Mouse (Mus musculus) stomach, embryonic 16.5 days (tissue): ENCODE results near the gene Parp3. TPM values are rescaled to one million over a fixed set of nuclear protein-coding genes. Genes with fewer than 3 reads are reported as not detected.
A peak's percentile ranks its signal among the peaks of the same experiment; 100 is the strongest.

Source experiments
- ATAC-seq: fragments of 200-750 bp; cut with Nextera tagmentation; 2 replicates; pipeline ENCODE4 v1.8.0; 2017; ENCODE audit warnings: moderate number of reproducible peaks, moderate TSS enrichment; ENCODE audit not compliant: insufficient read depth, low FRiP score
- H3K27ac ChIP-seq: fragments of 300-500 bp; sonication (generic); 2 replicates; pipeline ENCODE4 v1.5.1; 2014; ENCODE audit warnings: low read length
- H3K27me3 ChIP-seq: fragments of 300-500 bp; sonication (generic); 2 replicates; pipeline ENCODE4 v1.6.1; 2014; ENCODE audit warnings: low read length, control low read depth, mixed read lengths; ENCODE audit not compliant: control insufficient read depth, insufficient read depth
- H3K36me3 ChIP-seq: fragments of 300-500 bp; sonication (generic); 2 replicates; pipeline ENCODE4 v1.6.1; 2014; ENCODE audit warnings: low read length; ENCODE audit not compliant: control insufficient read depth, insufficient read depth
- H3K4me1 ChIP-seq: fragments of 300-500 bp; sonication (generic); 2 replicates; pipeline ENCODE4 v1.6.1; 2014; ENCODE audit warnings: low read length, control low read depth, mixed read lengths; ENCODE audit not compliant: control insufficient read depth, insufficient read depth
- H3K4me2 ChIP-seq: fragments of 300-500 bp; sonication (generic); 2 replicates; pipeline ENCODE4 v1.6.1; 2014; ENCODE audit warnings: low read depth, low read length, mixed read lengths
- H3K4me3 ChIP-seq: fragments of 300-500 bp; sonication (generic); replicated peaks from 2 replicates; pipeline ENCODE4 v1.5.1; 2014; ENCODE audit warnings: mild to moderate bottlenecking, low read length
- H3K9ac ChIP-seq: fragments of 300-500 bp; sonication (generic); 2 replicates; pipeline ENCODE4 v1.6.1; 2014; ENCODE audit warnings: low read length
- H3K9me3 ChIP-seq: fragments of 300-500 bp; sonication (generic); replicated peaks from 2 replicates; pipeline ENCODE4 v1.6.1; 2016; ENCODE audit warnings: low read length, control low read depth; ENCODE audit not compliant: control insufficient read depth
- WGBS: fragments of 180-500 bp; shearing (Covaris S2); extraction: QIAGEN DNeasy Blood & Tissue Kit; methylation state at CpG from one replicate; pipeline ENCODE4 v1.1.7; 2014; 5-methylcytosine and 5-hydroxymethylcytosine counted together
- polyA plus RNA-seq: library from polyadenylated mRNA; unstranded; fragments of >200 nt; fragmentation: Nextera tagmentation; extraction: Ambion mirVana; gene quantifications from 2 replicates; pipeline ENCODE4 v1.2.1, GENCODE M21; 2015

The Parp3 gene
- polyA plus RNA-seq, 1 experiment from 2014 or later = 6.7 TPM

DNA sequence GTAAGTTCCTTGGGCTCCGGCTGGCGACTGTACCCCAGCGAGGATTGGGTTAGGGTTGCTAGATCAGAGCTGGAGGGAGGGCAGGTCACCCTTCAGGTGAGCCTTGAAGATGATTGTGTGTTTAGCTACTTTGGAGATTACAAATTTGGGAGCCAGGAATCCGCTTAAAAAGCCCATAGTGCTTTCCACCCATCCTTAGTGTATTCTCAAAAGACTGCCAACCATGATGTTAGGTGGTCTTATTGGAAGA is 46.8 kb downstream of the Parp3 start:
- WGBS = under 1% methylated on average over 4 of the region's 4 CpGs
- Histone ChIP-seq H3K36me3 (peaks cover 23% of the 10 kb centered on the region; the same call in 1 of the 2 replicates), H3K4me2 (peak overlapping the region; percentile 71), H3K9ac (peak overlapping the region; percentile 98), H3K4me3 (peak overlapping the region; percentile 94), H3K9me3 (no peaks in the 10 kb centered on the region), H3K27me3 (no peaks in the 10 kb centered on the region), H3K4me1 (peaks cover 15% of the 10 kb centered on the region), H3K27ac (peak overlapping the region; percentile 92)
- ATAC-seq = no peak

DNA sequence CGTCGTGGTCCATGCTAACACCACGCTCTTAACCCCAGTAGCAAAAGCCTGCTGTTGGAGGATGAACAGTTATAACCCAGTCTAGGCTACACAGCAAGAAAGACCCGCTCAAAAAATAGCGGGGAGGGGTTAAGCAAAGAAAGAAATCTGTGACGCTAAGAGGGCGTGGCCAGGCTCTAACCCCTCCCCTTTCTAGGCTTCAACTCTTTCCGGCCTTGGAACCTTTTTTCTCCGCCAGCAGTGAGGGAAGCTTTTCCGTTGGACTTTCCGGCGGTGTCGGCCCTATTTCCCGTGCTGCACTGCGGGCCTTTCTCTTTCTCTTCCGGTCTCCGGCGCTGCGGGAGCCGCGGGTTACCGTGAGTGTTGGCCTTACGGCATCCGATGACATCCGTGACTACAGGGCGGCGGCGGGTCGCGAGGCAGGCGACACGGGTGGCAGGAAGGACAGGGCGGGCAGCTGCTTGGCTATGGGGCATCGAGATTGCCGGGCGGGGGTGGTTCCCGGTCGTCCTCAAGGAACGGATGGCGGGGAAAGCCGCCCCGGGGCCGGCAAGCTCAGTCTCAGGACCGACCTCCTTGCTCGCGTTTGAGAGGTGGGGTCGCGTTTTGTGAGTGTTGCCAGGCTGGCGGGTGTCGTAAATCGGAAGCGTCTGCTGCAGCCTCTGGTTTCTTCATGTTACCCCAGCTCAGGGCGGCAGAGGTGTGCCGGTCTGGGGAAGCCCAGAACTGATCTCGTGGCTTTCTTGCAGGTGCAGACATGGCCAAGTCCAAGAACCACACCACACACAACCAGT is 47.3 kb downstream of the Parp3 start, which contains the start of gene Rpl29:
Gene Rpl29 (plus strand): TSS at position 234 of the 794 bp plus-strand sequence.
- peaks cover 23% of the 10 kb centered on the region; the same call in 1 of the 2 replicates for H3K36me3 ChIP-seq
- WGBS = under 1% methylated on average over 55 of the region's 55 CpGs
- peak within 1 kb of the TSS; percentile 94 for H3K4me3 ChIP-seq
- ATAC-seq = peak; percentile 92
- peak within 1 kb of the TSS; percentile 88 for H3K4me2 ChIP-seq
- no peaks in the 10 kb centered on the region for H3K27me3 ChIP-seq
- H3K9me3 ChIP-seq = no peaks in the 10 kb centered on the region
- peak within 1 kb of the TSS; percentile 98 for H3K27ac ChIP-seq
- peaks cover 15% of the 10 kb centered on the region for H3K4me1 ChIP-seq
- H3K9ac ChIP-seq = peak within 1 kb of the TSS; percentile 98

DNA sequence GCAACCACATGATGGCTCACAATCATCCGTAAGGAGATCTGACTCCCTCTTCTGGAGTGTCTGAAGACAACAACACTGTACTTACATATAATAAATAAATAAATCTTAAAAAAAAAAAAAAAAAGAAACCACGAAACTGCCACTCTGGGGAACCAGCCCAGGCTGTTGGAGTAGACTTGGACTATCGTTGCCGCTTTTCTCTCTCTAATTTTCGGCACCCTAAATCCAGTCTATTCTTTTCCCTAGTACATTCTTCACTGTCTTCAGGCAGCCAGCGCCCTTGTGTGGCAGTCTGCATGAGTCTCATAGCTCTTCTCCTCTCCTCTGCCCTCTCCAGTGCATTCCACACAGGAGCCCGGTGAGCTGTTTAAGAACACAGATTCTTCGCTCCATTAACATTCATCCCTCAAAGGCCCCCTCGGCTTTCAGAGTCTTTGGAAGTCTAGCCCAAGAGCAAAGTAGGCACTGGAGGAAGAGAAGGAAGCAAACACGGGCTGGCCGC is 48.0 kb downstream of the Parp3 start:
- Histone ChIP-seq H3K27ac (peak overlapping the region; percentile 98), H3K4me2 (peak overlapping the region; percentile 88), H3K4me3 (peak overlapping the region; percentile 94), H3K36me3 (peaks cover 23% of the 10 kb centered on the region; the same call in 1 of the 2 replicates), H3K4me1 (peaks cover 15% of the 10 kb centered on the region), H3K9me3 (no peaks in the 10 kb centered on the region), H3K9ac (peak overlapping the region; percentile 82), H3K27me3 (no peaks in the 10 kb centered on the region)
- 11% methylated on average over 11 of the region's 11 CpGs for WGBS
- peak; percentile 55 for ATAC-seq

DNA sequence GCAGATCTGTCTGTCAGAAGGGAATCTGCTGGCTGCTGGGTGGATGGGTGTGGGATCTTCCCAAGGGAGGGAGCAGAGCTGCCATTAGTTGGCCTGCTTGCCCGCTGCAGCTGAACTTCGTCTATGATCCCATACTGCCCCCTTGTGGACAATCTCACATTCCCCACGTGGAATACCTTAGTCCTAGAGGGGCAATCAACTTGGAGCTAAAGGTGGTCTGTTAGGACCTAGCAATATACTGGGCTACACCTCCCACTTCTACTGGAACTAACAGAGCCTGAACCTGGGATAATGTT is 54.9 kb downstream of the Parp3 start:
- WGBS = 1% methylated on average over 3 of the region's 3 CpGs
- Histone ChIP-seq H3K9me3 (no peaks in the 10 kb centered on the region), H3K4me2 (peak overlapping the region; percentile 41), H3K27me3 (no peaks in the 10 kb centered on the region; the same call in 1 of the 2 replicates), H3K4me3 (peak overlapping the region; percentile 19; the same call in 1 of the 2 replicates), H3K4me1 (peaks cover 31% of the 10 kb centered on the region), H3K9ac (peak overlapping the region; percentile 37; the same call in 1 of the 2 replicates), H3K27ac (no peak overlapping the region), H3K36me3 (no peaks in the 10 kb centered on the region)
- ATAC-seq = peak; percentile 61; the same call in 1 of the 2 replicates

DNA sequence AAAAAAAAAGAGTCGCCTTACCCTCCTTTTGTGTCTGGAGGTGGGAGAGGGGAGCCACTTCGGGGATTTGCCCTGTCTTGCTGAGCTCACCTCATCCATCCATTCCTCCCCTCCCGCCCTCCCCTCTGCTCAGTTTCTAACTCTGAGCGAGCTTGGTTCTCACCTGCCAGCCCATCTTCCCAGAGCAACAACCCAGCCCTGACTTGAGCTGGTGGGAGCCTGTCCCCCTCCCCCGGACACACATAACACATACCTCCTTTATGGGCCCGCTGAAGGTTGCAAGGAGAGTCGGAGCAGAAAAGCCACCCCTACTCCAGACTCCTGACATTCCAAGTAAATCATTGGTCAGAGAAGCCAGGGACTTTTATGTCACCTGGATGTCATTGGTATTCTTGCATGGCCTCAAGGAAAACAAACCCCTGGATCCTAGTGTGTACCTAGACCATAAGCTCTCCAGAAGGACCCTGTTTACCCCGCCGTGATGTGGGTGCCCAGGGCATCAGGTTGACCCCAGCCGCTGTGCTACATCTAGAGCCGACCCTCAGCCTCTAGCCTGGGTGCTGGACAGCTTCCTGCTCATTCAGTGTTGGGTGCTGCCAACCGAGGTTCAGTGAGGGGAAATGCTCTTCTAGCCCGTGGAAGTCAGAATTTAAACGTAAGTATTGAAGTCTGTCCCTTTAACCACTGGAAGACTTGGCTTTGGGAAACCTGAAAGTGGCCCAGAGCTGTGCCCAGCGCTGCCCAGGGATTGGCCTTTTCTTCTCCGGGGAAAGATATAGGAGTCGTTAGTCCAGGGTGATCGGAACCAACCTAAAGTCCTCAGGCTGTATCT is 55.5 kb downstream of the Parp3 start:
- H3K4me1 ChIP-seq = peaks cover 31% of the 10 kb centered on the region
- 10% methylated on average over 18 of the region's 18 CpGs for WGBS
- no peaks in the 10 kb centered on the region for H3K9me3 ChIP-seq
- H3K27me3 ChIP-seq = no peaks in the 10 kb centered on the region; the same call in 1 of the 2 replicates
- H3K27ac ChIP-seq = no peak overlapping the region
- peak overlapping the region; percentile 41 for H3K4me2 ChIP-seq
- no peaks in the 10 kb centered on the region for H3K36me3 ChIP-seq
- no peak for ATAC-seq
- H3K9ac ChIP-seq = peak overlapping the region; percentile 37; the same call in 1 of the 2 replicates
- peak overlapping the region; percentile 19; the same call in 1 of the 2 replicates for H3K4me3 ChIP-seq

DNA sequence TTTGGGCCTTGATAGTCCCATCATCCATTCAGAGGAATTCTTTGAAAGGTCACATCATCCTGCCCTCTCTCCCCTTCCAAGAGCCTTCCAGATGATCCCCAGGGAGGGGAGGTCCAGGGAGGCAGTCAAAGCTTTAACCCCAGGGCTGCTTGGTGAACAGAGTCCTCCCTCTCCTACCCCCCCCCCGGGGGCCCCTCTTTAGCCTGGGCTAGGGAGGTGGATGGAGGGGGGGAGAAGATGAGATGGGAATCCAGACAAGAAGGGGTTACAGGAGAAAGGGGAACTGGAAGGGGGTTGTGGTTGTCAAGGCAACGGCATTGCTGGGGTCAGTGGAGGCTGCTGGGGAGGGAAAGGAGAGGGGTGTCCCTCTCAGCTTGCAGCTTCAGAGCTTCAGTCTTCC is 56.1 kb downstream of the Parp3 start:
- 0 out of 2 replicates have a peak overlapping the region, but pooled peaks have one; percentile 19 for H3K4me2 ChIP-seq
- peaks cover 31% of the 10 kb centered on the region for H3K4me1 ChIP-seq
- H3K9ac ChIP-seq = peak overlapping the region; percentile 37
- H3K36me3 ChIP-seq = no peaks in the 10 kb centered on the region
- 2% methylated on average over 2 of the region's 2 CpGs for WGBS
- H3K27ac ChIP-seq = no peak overlapping the region
- no peaks in the 10 kb centered on the region for H3K9me3 ChIP-seq
- no peaks in the 10 kb centered on the region; the same call in 1 of the 2 replicates for H3K27me3 ChIP-seq
- no peak for ATAC-seq
- no peak overlapping the region for H3K4me3 ChIP-seq

Other genes with a start within 250 kb of the Parp3 start
- 131 and 135 TPM in 2 replicates for gene Alas1, start 228.3 kb downstream of the Parp3 start, polyA plus RNA-seq
- 22.2 and 24.5 TPM in 2 replicates for gene Poc1a, start 195.9 kb downstream of the Parp3 start, polyA plus RNA-seq
- gene Dusp7, start 108.3 kb downstream of the Parp3 start, polyA plus RNA-seq = 14.2 and 14.5 TPM in 2 replicates
- gene Rpl29, start 47.5 kb downstream of the Parp3 start, polyA plus RNA-seq = 747 and 881 TPM in 2 replicates
- 43.4 and 44.3 TPM in 2 replicates for gene Acy1, start 38.6 kb downstream of the Parp3 start, polyA plus RNA-seq
- gene Abhd14b, start 29.5 kb downstream of the Parp3 start, polyA plus RNA-seq = 28.3 and 35.8 TPM in 2 replicates
- gene Abhd14a, start 29.3 kb downstream of the Parp3 start, polyA plus RNA-seq = 49.5 and 50.4 TPM in 2 replicates
- gene Pcbp4, start 23.7 kb downstream of the Parp3 start, polyA plus RNA-seq = 39.4 and 42.5 TPM in 2 replicates
- 0.19 and 0.26 TPM in 2 replicates for gene Gpr62, start 11.0 kb downstream of the Parp3 start, polyA plus RNA-seq
- 40.8 and 42.6 TPM in 2 replicates for gene Rrp9, start 986 bp downstream of the Parp3 start, polyA plus RNA-seq
- not detected in 2 replicates for gene Iqcf1, start 23.0 kb upstream of the Parp3 start, polyA plus RNA-seq
- gene Iqcf5, start 37.6 kb upstream of the Parp3 start, polyA plus RNA-seq = not detected in 2 replicates
- not detected in 2 replicates for gene Iqcf3, start 84.7 kb upstream of the Parp3 start, polyA plus RNA-seq
- not detected in 2 replicates for gene Iqcf4, start 94.0 kb upstream of the Parp3 start, polyA plus RNA-seq
- not detected in 2 replicates for gene Iqcf6, start 149.6 kb upstream of the Parp3 start, polyA plus RNA-seq
- gene Grm2, start 179.1 kb upstream of the Parp3 start, polyA plus RNA-seq = 0.08 TPM in 1 of 2 replicates, not detected in the other
- gene Tex264, start 209.0 kb upstream of the Parp3 start, polyA plus RNA-seq = 53.4 and 60.5 TPM in 2 replicates